Mouse (Mus musculus) thymus, postnatal 4 days (tissue): ENCODE results near the gene Cd274.

ENCODE experiments used
- DNase-seq: peaks from one replicate; pipeline ENCODE4 v3.0.0; 2021

Cd274 gene

GRCm38 (mm10) chr19:29366969-29367622 lies at the start of gene Cd274, which contains the start of gene Plgrkt:
Gene Cd274 (plus strand): TSS chr19:29367455.
Gene Plgrkt (minus strand): TSS chr19:29367390.
- DNase-seq: peak; percentile 94

GRCm38 (mm10) chr19:29323416-29324049 lies 43.7 kb upstream of the Cd274 start:
- no peak for DNase-seq

- peak; percentile 94 for DNase-seq
Observed at GRCm38 (mm10) chr19:29325053-29325851, 42.0 kb upstream of the Cd274 start, which contains the start of gene Insl6. Gene Insl6 (minus strand): TSS chr19:29325356.

GRCm38 (mm10) chr19:29325852-29326180 lies 41.4 kb upstream of the Cd274 start:
- no peak for DNase-seq

GRCm38 (mm10) chr19:29326396-29326795 lies 40.9 kb upstream of the Cd274 start:
- no peak for DNase-seq

GRCm38 (mm10) chr19:29326822-29327552 lies 40.3 kb upstream of the Cd274 start:
- no peak for DNase-seq

GRCm38 (mm10) chr19:29334068-29334745 lies 33.0 kb upstream of the Cd274 start, which contains the start of gene Rln1:
Gene Rln1 (minus strand): TSS chr19:29334670.
- no peak for DNase-seq

- DNase-seq: no peak
Observed at GRCm38 (mm10) chr19:29336624-29337023, 30.6 kb upstream of the Cd274 start.

GRCm38 (mm10) chr19:29341029-29341428 lies 26.2 kb upstream of the Cd274 start:
- DNase-seq: no peak

GRCm38 (mm10) chr19:29342281-29342680 lies 25.0 kb upstream of the Cd274 start:
- DNase-seq: no peak

GRCm38 (mm10) chr19:29344868-29345267 lies 22.4 kb upstream of the Cd274 start:
- no peak for DNase-seq

- no peak for DNase-seq
Observed at GRCm38 (mm10) chr19:29345636-29346035, 21.6 kb upstream of the Cd274 start.

GRCm38 (mm10) chr19:29350991-29351390 lies 16.3 kb upstream of the Cd274 start:
- no peak for DNase-seq

GRCm38 (mm10) chr19:29354895-29355877 lies 12.1 kb upstream of the Cd274 start:
- DNase-seq: peak; percentile 98

- no peak for DNase-seq
Observed at GRCm38 (mm10) chr19:29356281-29356680, 11.0 kb upstream of the Cd274 start.

- no peak for DNase-seq
Observed at GRCm38 (mm10) chr19:29360251-29360650, 7.0 kb upstream of the Cd274 start.

- DNase-seq: peak; percentile 88
Observed at GRCm38 (mm10) chr19:29361468-29362130, 5.7 kb upstream of the Cd274 start.

- DNase-seq: no peak
Observed at GRCm38 (mm10) chr19:29362173-29362930, 4.9 kb upstream of the Cd274 start.

GRCm38 (mm10) chr19:29363557-29363956 lies 3.7 kb upstream of the Cd274 start:
- DNase-seq: no peak

GRCm38 (mm10) chr19:29364076-29364475 lies 3.2 kb upstream of the Cd274 start:
- DNase-seq: no peak
